Mouse (Mus musculus) brain, embryonic 14.5 days (tissue): ENCODE results near the gene Prima1.

Source experiments
- CTCF ChIP-seq: fragments of 200-500 bp; IDR thresholded peaks from 2 replicates; pipeline ENCODE4 v1.5.1; 2012; ENCODE audit warnings: inconsistent platforms, mild to moderate bottlenecking, moderate library complexity, borderline replicate concordance; ENCODE audit not compliant: insufficient read depth, insufficient read length; ENCODE audit errors: extremely low read depth
- POLR2A ChIP-seq: fragments of 200-500 bp; IDR thresholded peaks from 2 replicates; pipeline ENCODE4 v1.6.1; 2012; ENCODE audit warnings: mild to moderate bottlenecking, inconsistent platforms, borderline replicate concordance; ENCODE audit not compliant: poor library complexity, insufficient read depth, insufficient read length, severe bottlenecking; ENCODE audit errors: extremely low read depth

DNA sequence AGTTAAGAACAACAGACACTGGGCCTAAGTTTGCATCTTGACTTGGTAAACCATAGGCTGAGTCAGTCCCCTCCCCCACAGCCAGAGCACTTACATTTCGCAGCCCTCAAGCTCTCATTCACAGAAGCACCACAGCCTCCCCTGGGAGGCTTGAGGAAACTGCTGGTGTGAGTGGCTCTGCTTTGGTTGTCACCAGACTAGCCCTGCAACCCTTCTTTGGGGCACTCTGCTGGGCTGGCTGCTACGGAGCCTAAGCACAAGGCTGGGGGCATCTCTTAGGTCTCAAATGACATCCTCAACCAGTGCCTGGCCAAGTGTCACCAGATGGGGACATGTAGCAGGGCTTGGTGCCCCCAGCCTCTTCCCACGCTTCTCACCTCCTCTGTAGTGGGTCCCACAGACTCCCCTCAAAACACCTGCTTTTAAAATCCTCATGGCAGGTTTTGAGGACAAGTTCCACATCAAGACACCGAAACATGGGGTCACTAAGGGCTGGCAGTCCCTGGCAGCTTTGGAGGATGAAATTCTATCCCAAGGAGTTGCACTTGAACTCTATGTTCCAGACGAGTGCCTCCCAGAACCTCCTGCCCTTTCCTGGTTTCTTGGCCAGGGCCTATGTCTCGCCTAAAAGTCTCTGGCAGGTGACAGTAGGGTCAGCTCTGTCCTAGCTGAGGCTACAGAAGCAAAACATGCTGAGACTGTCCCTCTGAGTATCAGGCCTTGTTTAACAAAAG, 25.9 kb downstream of the Prima1 start:
- TF ChIP-seq CTCF = no peak
- no peak for TF ChIP-seq POLR2A
